Mouse (Mus musculus) liver, embryonic 14.5 days (tissue): ENCODE measurements around the gene Hspb9.

ENCODE experiments used
- CTCF ChIP-seq: IDR thresholded peaks from 2 replicates; pipeline ENCODE4 v1.5.1; 2016; ENCODE audit warnings: antibody characterized with exemption, low read depth, control low read depth
- EP300 ChIP-seq: IDR thresholded peaks from 2 replicates; pipeline ENCODE4 v1.6.1; 2016; ENCODE audit warnings: antibody characterized with exemption, low read depth

DNA sequence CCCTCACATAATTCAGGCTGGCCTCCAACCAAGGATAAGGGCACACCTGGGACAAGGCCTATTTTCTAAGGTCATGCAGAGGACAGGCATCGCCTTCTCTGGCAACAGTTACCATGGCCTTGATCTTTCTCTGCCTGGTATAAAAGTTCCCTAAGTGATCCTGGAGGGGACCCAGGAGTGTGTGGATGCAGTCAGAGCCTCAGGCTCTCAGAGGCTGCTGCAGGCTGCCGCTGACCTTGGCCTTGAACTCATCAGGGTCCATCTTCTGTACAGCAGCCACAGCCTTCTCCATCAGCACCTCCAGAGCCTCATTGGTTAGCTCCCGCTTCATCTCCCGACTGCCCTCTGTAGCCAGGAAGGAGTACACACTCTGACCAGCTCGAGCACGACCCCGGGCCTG, 15.7 kb upstream of the Hspb9 start:
- TF ChIP-seq EP300, result no peak
- no peak for TF ChIP-seq CTCF
